Mouse (Mus musculus) liver, postnatal 0 days (tissue): ENCODE data around the gene Gli2.

ENCODE experiments used
- CTCF ChIP-seq: sonication (generic); IDR thresholded peaks from 2 replicates; pipeline ENCODE4 v1.5.1; 2016; ENCODE audit warnings: antibody characterized with exemption, low read depth
- EP300 ChIP-seq: IDR thresholded peaks from 2 replicates; pipeline ENCODE4 v1.6.1; 2016; ENCODE audit warnings: antibody characterized with exemption, low read depth, mild to moderate bottlenecking

DNA sequence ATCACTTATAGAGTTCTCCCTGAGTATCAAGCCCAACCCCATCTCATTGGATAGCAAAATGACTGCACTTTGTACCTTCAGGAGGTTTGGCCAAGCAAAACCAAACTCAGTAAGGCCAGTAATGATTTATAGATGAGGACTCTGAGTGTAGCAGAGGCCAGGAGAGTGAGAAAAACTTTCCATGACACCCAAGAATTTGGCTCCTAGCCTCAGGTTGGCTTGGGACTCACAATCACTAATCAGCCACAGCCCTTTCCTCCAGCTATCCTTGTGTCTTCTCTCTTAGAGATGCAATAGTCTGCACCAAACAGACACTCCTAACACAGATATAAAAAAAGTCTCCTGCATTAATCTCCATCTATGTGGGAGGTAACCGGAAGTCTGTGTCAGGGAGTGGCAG, 31.1 kb downstream of the Gli2 start:
- TF ChIP-seq CTCF (no peak), EP300 (no peak)
